Mouse (Mus musculus) myocyte (in vitro differentiated cells): Measurements from ENCODE around the gene Htr1b. TPM values are rescaled to one million over a fixed set of nuclear protein-coding genes. Genes with fewer than 3 reads are reported as not detected.

Experiments
- H3K27me3 ChIP-seq: one replicate; pipeline ENCODE4 v1.6.1; 2011; ENCODE audit not compliant: control insufficient read depth, insufficient read depth, insufficient read length
- H3K36me3 ChIP-seq: one replicate; pipeline ENCODE4 v1.6.1; 2011; ENCODE audit not compliant: control insufficient read depth, insufficient read depth
- H3K4me2 ChIP-seq: one replicate; pipeline ENCODE4 v1.6.1; 2011; ENCODE audit warnings: low read depth, control low read depth
- H3K4me3 ChIP-seq: one replicate; pipeline ENCODE4 v1.5.1; 2011; ENCODE audit warnings: mild to moderate bottlenecking, control low read depth, moderate library complexity
- H3K79me2 ChIP-seq: one replicate; pipeline ENCODE4 v1.6.1; 2011; ENCODE audit not compliant: control insufficient read depth, insufficient read depth
- H3ac ChIP-seq: one replicate; pipeline ENCODE4 v1.6.1; 2011; ENCODE audit not compliant: control insufficient read depth, insufficient read length
- CEBPB ChIP-seq: IDR thresholded peaks from 2 replicates; pipeline ENCODE4 v1.6.1; 2011; ENCODE audit warnings: mild to moderate bottlenecking, moderate library complexity; ENCODE audit not compliant: poor library complexity, insufficient read depth, severe bottlenecking
- E2F4 ChIP-seq: IDR thresholded peaks from one replicate; pipeline ENCODE4 v1.6.1; 2011; ENCODE audit warnings: mild to moderate bottlenecking, control low read depth, moderate library complexity; ENCODE audit not compliant: insufficient read depth
- MAX ChIP-seq: IDR thresholded peaks from one replicate; pipeline ENCODE4 v1.6.1; 2011; ENCODE audit warnings: low read depth, mild to moderate bottlenecking, control low read depth
- MYOD1 ChIP-seq, 3 experiments: IDR thresholded peaks; one replicate each; pipeline ENCODE4 v1.6.1; 2011; ENCODE audit warnings: control low read depth in 2 of 3, low read depth in 2 of 3, mild to moderate bottlenecking in 2 of 3, moderate library complexity in 1 of 3; ENCODE audit not compliant: insufficient read length in 2 of 3, control insufficient read depth in 1 of 3
- MYOG ChIP-seq, 3 experiments: IDR thresholded peaks; one replicate each; pipeline ENCODE4 v1.6.1; 2011; ENCODE audit warnings: control low read depth in 2 of 3, low read depth in 2 of 3, mild to moderate bottlenecking in 2 of 3; ENCODE audit not compliant: insufficient read length in 2 of 3, control insufficient read depth in 1 of 3, insufficient read depth in 1 of 3
- POLR2A ChIP-seq: IDR thresholded peaks from one replicate; pipeline ENCODE4 v1.6.1; 2011; ENCODE audit warnings: low read depth, mild to moderate bottlenecking, control low read depth, moderate library complexity; ENCODE audit not compliant: insufficient read length
- POLR2AphosphoS2 ChIP-seq: IDR thresholded peaks from one replicate; pipeline ENCODE4 v1.6.1; 2011; ENCODE audit warnings: low read depth, control low read depth; ENCODE audit not compliant: insufficient read length
- REST ChIP-seq: IDR thresholded peaks from one replicate; pipeline ENCODE4 v1.6.1; 2011; ENCODE audit warnings: mild to moderate bottlenecking, control low read depth, moderate library complexity; ENCODE audit not compliant: insufficient read depth, insufficient read length
- SRF ChIP-seq: IDR thresholded peaks from one replicate; pipeline ENCODE4 v1.6.1; 2011; ENCODE audit warnings: low read depth; ENCODE audit not compliant: control insufficient read depth, insufficient read length
- TCF12 ChIP-seq: IDR thresholded peaks from one replicate; pipeline ENCODE4 v1.6.1; 2011; ENCODE audit warnings: mild to moderate bottlenecking, control low read depth; ENCODE audit not compliant: poor library complexity, insufficient read depth, severe bottlenecking
- TCF3 ChIP-seq: IDR thresholded peaks from one replicate; pipeline ENCODE4 v1.6.1; 2011; ENCODE audit warnings: low read depth, control low read depth; ENCODE audit not compliant: insufficient read length
- USF1 ChIP-seq: IDR thresholded peaks from one replicate; pipeline ENCODE4 v1.6.1; 2011; ENCODE audit warnings: low read depth, mild to moderate bottlenecking, control low read depth, moderate library complexity
- polyA plus RNA-seq: library from polyadenylated mRNA; unstranded; fragments of >200 nt; fragmentation: generic; extraction: Trizol; gene quantifications from one replicate; pipeline ENCODE4 v1.2.1, GENCODE M21; 2012; ENCODE audit warnings: missing spikeins

Htr1b gene
- polyA plus RNA-seq = 2.4 TPM

GRCm38 (mm10) chr9:81633437-81633973, at the start of gene Htr1b:
Gene Htr1b (minus strand): TSS chr9:81633828.
- no peaks in the 10 kb centered on the region for H3K36me3 ChIP-seq
- H3K4me2 ChIP-seq = peak within 1 kb of the TSS; percentile 95
- peak within 1 kb of the TSS; percentile 87 for H3K4me3 ChIP-seq
- peak within 1 kb of the TSS; percentile 49 for H3ac ChIP-seq
- H3K79me2 ChIP-seq = peaks cover 38% of the 10 kb centered on the region
- no peak for TF ChIP-seq REST
- peak; percentile 43 for TF ChIP-seq POLR2A
- H3K27me3 ChIP-seq = no peaks in the 10 kb centered on the region

DNA sequence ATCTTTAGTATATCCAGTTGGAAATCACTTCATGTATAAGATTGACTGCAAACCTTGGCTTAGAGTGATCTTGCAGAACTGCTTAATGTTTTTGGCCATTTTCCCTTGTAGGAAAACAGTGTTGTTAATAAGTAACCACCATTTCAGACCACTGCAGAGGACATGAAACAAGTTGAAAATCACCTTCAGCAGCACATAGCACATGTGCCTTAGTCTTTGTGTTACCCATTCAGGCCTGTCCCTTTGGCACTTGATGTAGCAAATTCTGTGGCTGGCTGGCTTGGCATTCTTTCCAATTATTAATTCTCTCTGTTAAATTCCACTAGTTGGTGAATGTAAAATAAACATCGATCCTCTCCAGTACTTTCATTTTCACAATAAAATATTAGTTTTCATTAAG, 43.1 kb upstream of the Htr1b start:
- Histone ChIP-seq H3K27me3 (no peaks in the 10 kb centered on the region), H3K36me3 (no peaks in the 10 kb centered on the region), H3ac (no peak overlapping the region), H3K4me2 (no peak overlapping the region), H3K4me3 (no peak overlapping the region), H3K79me2 (no peaks in the 10 kb centered on the region)
- TF ChIP-seq TCF3 (no peak), TCF12 (no peak), REST (no peak), CEBPB (no peak), SRF (no peak), MYOD1 (IDR thresholded peaks at IDR 0.05; ENCODE audit: control insufficient read depth in 1 of 3, insufficient read length in 2 of 3, low read depth in 2 of 3) (no peak), E2F4 (no peak), POLR2A (no peak)

- no peak overlapping the region for H3K4me3 ChIP-seq
- no peak for TF ChIP-seq E2F4
- TF ChIP-seq MAX = no peak
- TF ChIP-seq CEBPB = no peak
- no peak for TF ChIP-seq POLR2A
- no peak for TF ChIP-seq SRF
- no peak for TF ChIP-seq MYOG (IDR thresholded peaks at IDR 0.05; ENCODE audit: control insufficient read depth in 1 of 3, insufficient read depth in 1 of 3, insufficient read length in 2 of 3, low read depth in 2 of 3)
- no peak for TF ChIP-seq USF1
- TF ChIP-seq TCF3 = no peak
- no peak for TF ChIP-seq POLR2AphosphoS2
- no peak for TF ChIP-seq REST
- TF ChIP-seq MYOD1 (IDR thresholded peaks at IDR 0.05; ENCODE audit: control insufficient read depth in 1 of 3, insufficient read length in 2 of 3, low read depth in 2 of 3) = no peak
- TF ChIP-seq TCF12 = no peak
- no peak overlapping the region for H3K4me2 ChIP-seq
Measured at GRCm38 (mm10) chr9:81637486-81637885, 3.9 kb upstream of the Htr1b start.

GRCm38 (mm10) chr9:81635109-81635508, 1.5 kb upstream of the Htr1b start:
- peak overlapping the region; percentile 87 for H3K4me3 ChIP-seq
- no peak overlapping the region for H3ac ChIP-seq
- H3K4me2 ChIP-seq = peak overlapping the region; percentile 95
- H3K79me2 ChIP-seq = peaks cover 22% of the 10 kb centered on the region
- TF ChIP-seq MYOD1 (IDR thresholded peaks at IDR 0.05; ENCODE audit: control insufficient read depth in 1 of 3, insufficient read length in 2 of 3, low read depth in 2 of 3) (no peak), MAX (no peak), E2F4 (no peak), POLR2AphosphoS2 (no peak), MYOG (IDR thresholded peaks at IDR 0.05; ENCODE audit: control insufficient read depth in 1 of 3, insufficient read depth in 1 of 3, insufficient read length in 2 of 3, low read depth in 2 of 3) (no peak), CEBPB (no peak), TCF12 (no peak), USF1 (no peak), SRF (no peak), POLR2A (no peak), TCF3 (no peak), REST (no peak)
- H3K27me3 ChIP-seq = no peaks in the 10 kb centered on the region
- H3K36me3 ChIP-seq = no peaks in the 10 kb centered on the region

More at GRCm38 (mm10) chr9:81637486-81637885, 3.9 kb upstream of the Htr1b start:
- H3K79me2 ChIP-seq = no peaks in the 10 kb centered on the region
- no peaks in the 10 kb centered on the region for H3K27me3 ChIP-seq
- no peaks in the 10 kb centered on the region for H3K36me3 ChIP-seq
- H3ac ChIP-seq = no peak overlapping the region

DNA sequence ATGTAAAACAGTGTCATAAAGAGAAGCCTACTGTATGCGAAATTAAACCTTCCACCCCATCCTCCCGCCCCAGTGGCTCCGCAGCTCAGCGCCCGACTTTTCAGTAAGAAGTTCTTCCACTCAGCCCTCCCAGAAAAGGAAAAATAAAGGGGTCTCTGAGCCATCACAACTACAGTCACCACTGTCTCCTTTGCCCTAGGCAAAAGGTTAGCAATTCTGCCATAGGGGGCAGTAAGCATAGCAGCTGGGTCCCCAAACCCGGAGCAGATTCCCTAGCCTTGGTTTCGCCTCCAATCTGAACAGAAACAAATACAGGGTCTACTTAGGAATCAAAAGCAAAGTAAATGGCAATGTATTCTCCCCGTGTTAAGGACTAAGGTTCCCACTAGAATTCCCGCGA, 535 bp upstream of the Htr1b start:
- no peak overlapping the region for H3ac ChIP-seq
- no peaks in the 10 kb centered on the region for H3K36me3 ChIP-seq
- peaks cover 31% of the 10 kb centered on the region for H3K79me2 ChIP-seq
- TF ChIP-seq SRF (no peak), MAX (no peak), USF1 (no peak), MYOG (IDR thresholded peaks at IDR 0.05; ENCODE audit: control insufficient read depth in 1 of 3, insufficient read depth in 1 of 3, insufficient read length in 2 of 3, low read depth in 2 of 3) (no peak), REST (no peak), POLR2A (no peak), POLR2AphosphoS2 (no peak)
- peak overlapping the region; percentile 87 for H3K4me3 ChIP-seq
- H3K4me2 ChIP-seq = peak overlapping the region; percentile 95
- H3K27me3 ChIP-seq = no peaks in the 10 kb centered on the region
